Mouse (Mus musculus) cerebellum, adult 2 months (tissue): ENCODE measurements around the gene Mcrip1. TPM values are rescaled to one million over a fixed set of nuclear protein-coding genes. Genes with fewer than 3 reads are reported as not detected.
"Not testable (repeated sequence)": the region's sequence is repeated elsewhere in the genome, so short reads cannot be mapped to it uniquely, and the experiment has no call there.

ENCODE experiments used
- DNase-seq, 2 experiments: peaks; one replicate each; pipeline ENCODE4 v3.0.0; 2021
- H3K27ac ChIP-seq: fragments of 200-500 bp; 2 replicates; pipeline ENCODE4 v1.5.1; 2012; ENCODE audit warnings: low read length, control low read depth, inconsistent platforms; ENCODE audit not compliant: insufficient read depth
- H3K27me3 ChIP-seq: fragments of 200-500 bp; 2 replicates; pipeline ENCODE4 v1.6.1; 2012; ENCODE audit warnings: inconsistent platforms, mild to moderate bottlenecking, low read length, moderate library complexity; ENCODE audit not compliant: control insufficient read depth, insufficient read depth
- H3K4me1 ChIP-seq: fragments of 200-500 bp; 2 replicates; pipeline ENCODE4 v1.6.1; 2011; ENCODE audit warnings: low read length; ENCODE audit not compliant: control insufficient read depth, insufficient read depth
- H3K4me3 ChIP-seq: fragments of 200-500 bp; replicated peaks from 2 replicates; pipeline ENCODE3; 2011; ENCODE audit warnings: mild to moderate bottlenecking, low read depth, low read length, control low read depth; ENCODE audit not compliant: insufficient read depth
- CTCF ChIP-seq: fragments of 200-500 bp; IDR thresholded peaks from 2 replicates; pipeline ENCODE4 v1.5.1; 2011; ENCODE audit warnings: low read depth, mild to moderate bottlenecking, control low read depth, low read length, moderate library complexity, borderline replicate concordance; ENCODE audit not compliant: insufficient read depth
- POLR2A ChIP-seq: fragments of 200-500 bp; IDR thresholded peaks from 2 replicates; pipeline ENCODE4 v1.6.1; 2011; ENCODE audit warnings: low read length, control low read depth, borderline replicate concordance; ENCODE audit not compliant: insufficient read depth
- WGBS: fragments of 180-500 bp; shearing (Covaris S2); methylation state at CpG from one replicate; pipeline ENCODE4 v1.1.7; 2018; 5-methylcytosine and 5-hydroxymethylcytosine counted together
- polyA plus RNA-seq: library from polyadenylated mRNA; depleted of rRNA; stranded (reverse); fragments of >200 nt; gene quantifications from 2 replicates; pipeline ENCODE4 v1.2.3, GENCODE M21; 2012

Mcrip1 gene
- polyA plus RNA-seq, 1 experiment: 168 TPM

GRCm38 (mm10) chr11:120572417-120572751 lies 22.9 kb upstream of the Mcrip1 start:
- no peaks in the 10 kb centered on the region for H3K4me1 ChIP-seq
- under 1% methylated on average over 22 of the region's 24 CpGs for WGBS
- no peaks in the 10 kb centered on the region for H3K27me3 ChIP-seq
- H3K4me3 ChIP-seq: peak overlapping the region; percentile 92
- peak overlapping the region; percentile 63 for H3K27ac ChIP-seq
- TF ChIP-seq POLR2A (no peak), CTCF (no peak)
- DNase-seq: no peak

- 8% methylated on average over 11 of the region's 11 CpGs for WGBS
- Histone ChIP-seq H3K27ac (peak overlapping the region; percentile 63; the same call in 1 of the 2 replicates), H3K27me3 (no peaks in the 10 kb centered on the region), H3K4me3 (peak overlapping the region; percentile 92), H3K4me1 (no peaks in the 10 kb centered on the region)
- DNase-seq: no peak
- TF ChIP-seq CTCF: no peak
- TF ChIP-seq POLR2A: no peak
Measured at GRCm38 (mm10) chr11:120571754-120572416, 22.4 kb upstream of the Mcrip1 start.

GRCm38 (mm10) chr11:120571122-120571521 lies 21.6 kb upstream of the Mcrip1 start:
- TF ChIP-seq CTCF (no peak), POLR2A (no peak)
- Histone ChIP-seq H3K27me3 (no peaks in the 10 kb centered on the region), H3K27ac (no peak overlapping the region), H3K4me1 (no peaks in the 10 kb centered on the region), H3K4me3 (no peak overlapping the region)
- WGBS: 86% methylated on average over 3 of the region's 3 CpGs
- no peak for DNase-seq

- no peak overlapping the region for H3K4me3 ChIP-seq
- TF ChIP-seq POLR2A: no peak
- no peak for TF ChIP-seq CTCF
- 89% methylated on average over 6 of the region's 6 CpGs for WGBS
- H3K27me3 ChIP-seq: no peaks in the 10 kb centered on the region
- H3K27ac ChIP-seq: no peak overlapping the region
- H3K4me1 ChIP-seq: no peaks in the 10 kb centered on the region
- no peak for DNase-seq
Measured at GRCm38 (mm10) chr11:120568324-120568723, 18.8 kb upstream of the Mcrip1 start.

GRCm38 (mm10) chr11:120565114-120565513 lies 15.6 kb upstream of the Mcrip1 start:
- WGBS: 77% methylated on average over 9 of the region's 9 CpGs
- Histone ChIP-seq H3K27me3 (no peaks in the 10 kb centered on the region), H3K27ac (no peak overlapping the region), H3K4me3 (no peak overlapping the region), H3K4me1 (no peaks in the 10 kb centered on the region)
- no peak for TF ChIP-seq CTCF
- no peak for TF ChIP-seq POLR2A
- no peak for DNase-seq

GRCm38 (mm10) chr11:120562949-120563348 lies 13.4 kb upstream of the Mcrip1 start:
- H3K27ac ChIP-seq: no peak overlapping the region
- H3K4me3 ChIP-seq: no peak overlapping the region
- no peaks in the 10 kb centered on the region for H3K27me3 ChIP-seq
- H3K4me1 ChIP-seq: no peaks in the 10 kb centered on the region
- TF ChIP-seq CTCF (no peak), POLR2A (no peak)
- WGBS: 94% methylated on average over 13 of the region's 13 CpGs
- DNase-seq: no peak

GRCm38 (mm10) chr11:120560952-120561728 lies 11.6 kb upstream of the Mcrip1 start:
- TF ChIP-seq CTCF: no peak
- TF ChIP-seq POLR2A: no peak
- H3K4me3 ChIP-seq: no peak overlapping the region
- 91% methylated on average over 13 of the region's 13 CpGs for WGBS
- no peak for DNase-seq
- H3K27me3 ChIP-seq: no peaks in the 10 kb centered on the region
- no peak overlapping the region for H3K27ac ChIP-seq
- no peaks in the 10 kb centered on the region for H3K4me1 ChIP-seq

GRCm38 (mm10) chr11:120558843-120559242 lies 9.3 kb upstream of the Mcrip1 start:
- H3K27me3 ChIP-seq, H3K27ac ChIP-seq, DNase-seq, H3K4me1 ChIP-seq, H3K4me3 ChIP-seq: not testable (repeated sequence)
- 90% methylated on average over 6 of the region's 6 CpGs for WGBS
